Mouse (Mus musculus) thymus, adult 18-20 months (tissue): ENCODE measurements at regions not wholly inside any gene's neighbourhood (a gene's known extent, or its start where the extent isn't known, plus 50 kb on each side); places are given as distances from the start of the nearest gene placed in this dataset.

Experiments used
- DNase-seq, 2 experiments: peaks; one replicate each; pipeline ENCODE4 v3.0.0; 2022; ENCODE audit warnings: mixed read lengths in 2 of 2

DNA sequence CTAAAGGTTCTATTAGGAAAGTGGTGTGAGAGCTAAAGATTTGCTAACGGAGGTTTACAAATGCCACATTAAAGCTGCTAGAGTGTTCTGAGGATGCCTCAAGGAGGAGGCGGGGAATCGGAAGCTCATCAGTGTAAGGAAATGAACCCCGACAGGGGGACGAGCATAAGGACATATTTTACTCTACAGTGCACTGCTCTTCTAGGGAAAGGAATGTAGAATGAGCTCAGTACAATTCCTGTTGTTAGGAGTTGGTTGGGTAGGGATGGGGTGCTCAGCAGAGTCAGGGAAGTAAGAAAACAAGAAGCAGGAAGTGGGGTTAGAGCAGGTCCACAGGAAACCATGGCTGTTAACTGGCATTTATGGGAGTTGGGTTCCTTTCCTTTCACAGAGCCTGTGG lies 54.6 kb downstream of the Mex3b start:
- DNase-seq = no peak

DNA sequence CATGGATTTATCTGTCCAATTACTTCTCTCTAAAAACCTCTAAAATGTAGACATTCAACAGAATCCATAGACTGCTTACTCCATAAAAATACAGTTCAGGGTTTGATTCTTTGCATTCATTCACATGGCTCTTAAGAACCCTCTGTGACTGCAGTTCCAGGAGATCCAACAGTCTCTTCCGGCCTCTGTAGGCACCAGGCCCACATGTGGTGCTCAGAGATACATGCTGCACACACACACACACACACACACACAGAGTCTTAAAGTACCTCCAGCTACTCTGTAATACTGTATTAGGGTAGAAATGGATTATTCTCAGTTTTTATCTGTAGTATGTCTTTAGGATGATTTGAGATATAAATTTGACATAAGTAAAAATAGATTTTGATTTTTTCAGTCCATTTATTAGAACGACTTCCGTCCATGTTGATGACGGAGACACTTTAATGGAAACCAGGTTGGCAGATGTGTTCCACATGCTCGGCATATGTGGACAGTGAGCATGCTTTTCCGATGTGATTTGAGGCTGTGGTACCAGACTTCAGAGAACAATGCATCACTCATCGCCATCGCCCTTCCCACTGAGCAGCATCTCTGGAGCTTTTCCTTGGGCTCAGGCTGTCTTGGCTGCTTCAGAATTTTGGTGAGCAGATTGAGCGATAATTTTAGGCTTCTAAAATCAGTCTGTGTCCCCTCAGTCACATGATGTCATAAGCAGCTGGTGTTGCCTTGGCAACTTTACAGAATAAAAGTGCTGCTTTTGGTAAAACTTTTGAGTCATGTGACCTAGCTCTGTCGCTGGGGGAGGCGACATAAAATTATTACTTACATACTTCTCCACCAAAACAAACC lies 56.3 kb downstream of the Mex3b start:
- DNase-seq = no peak

DNA sequence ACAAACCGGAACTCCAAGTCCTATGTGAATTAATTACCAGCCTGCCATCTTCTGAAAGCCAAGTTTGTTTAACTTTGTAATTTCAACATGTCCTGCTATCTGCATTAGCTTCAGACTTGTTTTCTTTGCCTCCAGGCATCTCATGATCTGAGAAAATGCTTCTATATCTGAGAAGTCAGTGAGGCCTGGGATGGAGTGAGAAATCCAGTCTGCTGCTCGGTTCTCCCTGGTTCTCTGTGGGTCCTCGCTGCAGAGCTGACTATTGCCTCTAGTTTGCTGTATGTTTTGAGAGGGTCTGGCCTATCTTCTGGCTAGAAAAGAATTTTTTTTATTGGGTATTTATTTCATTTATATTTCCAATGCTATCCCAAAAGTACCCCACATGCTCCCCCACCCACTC lies 57.0 kb downstream of the Mex3b start:
- no peak for DNase-seq

DNA sequence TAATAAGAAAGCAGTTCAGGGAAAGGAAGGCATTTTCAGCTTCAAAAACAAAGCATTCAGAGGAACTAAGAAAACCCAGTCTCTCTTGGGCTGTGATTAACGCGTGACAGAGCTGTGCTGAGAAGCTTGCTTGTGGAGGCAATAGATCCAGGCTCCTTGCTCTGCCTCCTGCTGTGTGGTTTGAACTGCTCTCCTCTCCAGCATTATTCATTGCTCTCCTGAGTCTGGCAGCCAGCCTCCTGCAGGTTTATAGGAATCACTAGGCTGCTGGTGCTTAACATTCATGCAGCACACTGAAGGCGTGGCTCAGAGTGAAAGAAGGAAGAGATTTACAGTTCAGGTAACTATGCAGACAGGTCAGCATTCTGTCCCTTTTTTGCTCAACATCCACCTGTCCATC lies 71.2 kb downstream of the Mex3b start:
- no peak for DNase-seq

DNA sequence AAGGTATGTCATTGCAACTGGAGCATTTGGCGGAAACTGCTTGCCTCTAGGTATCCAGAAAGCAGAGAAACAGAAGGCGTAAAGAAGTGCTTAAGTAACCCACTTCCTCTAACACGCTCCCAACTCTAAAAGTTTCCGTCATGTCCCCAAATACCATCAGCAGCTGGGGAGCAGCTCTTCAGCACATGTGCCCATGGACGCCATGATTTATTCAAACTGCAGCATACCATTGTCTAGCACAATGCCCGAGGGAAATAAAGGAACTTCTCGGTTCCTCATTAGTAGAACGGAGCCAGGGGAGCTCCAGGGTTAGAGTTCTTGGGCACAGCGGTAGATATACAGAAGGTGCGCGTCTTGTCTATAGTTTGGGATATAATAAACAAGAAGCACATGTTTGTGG lies 72.4 kb downstream of the Mex3b start:
- DNase-seq = no peak

DNA sequence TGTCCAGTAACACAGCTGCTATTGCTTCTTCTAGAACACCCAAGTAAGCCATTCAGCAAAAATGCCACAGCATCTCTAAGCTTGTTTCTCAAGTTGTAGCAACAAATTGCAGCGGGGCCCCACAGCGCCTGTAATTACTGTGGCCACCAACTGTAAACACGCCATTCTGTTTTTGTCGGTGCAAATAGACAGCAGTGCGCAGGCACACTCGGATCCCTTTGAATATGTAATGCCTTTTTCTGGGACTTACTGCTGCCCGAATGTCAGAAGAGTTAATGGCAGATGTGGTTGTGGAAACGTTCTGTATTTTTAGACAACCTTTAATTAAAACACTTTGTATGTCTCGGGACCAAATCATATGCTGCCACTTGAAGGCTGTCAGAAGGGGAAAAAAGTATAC lies 76.2 kb downstream of the Mex3b start:
- no peak for DNase-seq

DNA sequence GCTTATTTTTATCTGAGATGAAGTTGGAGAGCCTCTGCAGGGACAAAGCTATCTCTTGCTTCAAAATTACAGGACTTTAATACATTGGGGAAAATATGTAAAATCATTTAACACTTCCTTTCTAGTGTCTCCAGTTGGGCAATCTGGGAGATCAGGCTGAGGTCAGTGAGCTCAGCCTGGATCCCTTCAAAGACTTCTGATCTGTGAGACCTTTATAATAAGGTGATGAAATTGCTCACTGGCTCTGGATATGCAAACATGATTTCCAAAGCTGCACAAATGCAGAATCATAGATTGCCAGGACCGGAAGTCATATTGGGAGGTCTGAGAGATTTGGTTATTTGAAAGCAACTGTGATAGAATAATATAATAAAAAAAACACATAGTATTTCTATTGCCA lies 76.7 kb downstream of the Mex3b start:
- DNase-seq = no peak

DNA sequence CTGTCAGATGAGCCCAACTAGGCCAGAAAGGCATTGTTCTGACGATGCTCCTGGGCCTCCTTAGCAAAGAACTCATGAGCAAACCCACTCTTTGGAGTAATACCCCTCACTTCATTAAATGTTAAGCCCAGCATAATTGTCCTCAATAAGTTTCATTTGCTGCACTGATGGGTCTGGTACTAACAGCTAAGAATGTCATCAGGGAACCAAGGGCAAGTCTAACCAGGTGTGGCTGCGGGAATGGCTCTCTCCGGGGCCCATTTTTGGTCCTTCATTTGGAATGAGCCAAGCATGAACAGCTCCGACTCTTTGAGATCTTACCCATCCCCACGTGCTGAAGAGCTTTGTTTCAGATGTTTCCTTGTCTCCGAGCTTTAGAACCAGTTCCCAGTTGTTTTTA lies 82.2 kb downstream of the Mex3b start:
- DNase-seq = no peak

DNA sequence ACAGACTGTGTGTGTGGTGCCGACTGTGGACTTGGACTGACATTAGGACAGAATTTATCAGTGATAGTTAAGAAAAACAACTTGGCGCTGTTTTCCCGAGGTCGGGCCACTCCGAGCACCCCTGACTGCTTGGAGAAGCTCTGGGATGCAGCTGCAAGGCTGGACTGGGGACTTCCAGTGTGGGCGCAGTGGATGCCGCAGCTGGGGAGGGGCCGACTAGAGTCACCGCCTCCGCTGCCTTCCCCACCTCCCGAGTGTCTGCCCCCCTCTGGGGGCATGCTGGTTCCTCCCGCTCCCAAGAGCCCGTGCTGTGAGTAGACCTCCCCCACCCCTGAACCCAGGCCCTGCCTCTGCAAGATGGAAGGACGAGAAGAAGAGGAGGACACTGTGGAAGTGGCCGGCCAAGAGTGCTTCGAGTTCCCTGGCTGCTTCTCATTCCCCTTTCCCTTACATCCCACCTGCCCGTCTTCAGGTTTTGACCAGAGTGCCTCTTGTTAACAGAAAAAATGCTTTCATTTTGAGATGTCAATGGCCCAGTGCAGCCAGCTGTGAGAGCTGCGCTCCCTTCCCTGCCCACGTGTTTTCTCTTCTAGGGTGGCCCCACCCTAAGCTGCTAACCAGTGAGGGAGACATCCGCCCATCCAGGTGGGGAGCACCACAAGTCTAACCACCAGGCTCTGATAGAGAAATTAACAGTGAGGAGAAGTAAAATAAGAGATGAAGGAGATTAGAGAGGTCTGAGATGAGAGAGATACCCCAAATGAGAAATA lies 90.3 kb downstream of the Mex3b start:
- DNase-seq = peak; percentile 9 to 31

DNA sequence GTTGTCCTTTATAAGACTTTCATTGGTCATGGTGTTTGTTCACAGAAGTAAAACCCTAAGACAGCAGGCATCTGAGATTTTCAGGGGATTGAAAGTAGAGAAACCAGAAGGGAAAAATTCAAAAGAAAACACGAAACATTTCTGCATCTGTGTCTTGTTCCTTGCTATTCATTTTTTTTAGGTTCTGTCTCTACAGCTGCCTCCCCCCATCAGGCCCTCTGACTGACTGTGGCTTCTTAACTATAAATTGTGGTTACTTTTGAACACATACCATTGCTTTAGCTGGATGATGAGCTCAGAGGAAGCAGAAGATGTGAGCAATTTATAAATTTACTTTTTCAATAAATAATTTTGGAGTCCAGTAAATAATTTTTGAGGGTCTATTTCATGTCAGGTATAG lies 103.5 kb downstream of the Mex3b start:
- no peak for DNase-seq

DNA sequence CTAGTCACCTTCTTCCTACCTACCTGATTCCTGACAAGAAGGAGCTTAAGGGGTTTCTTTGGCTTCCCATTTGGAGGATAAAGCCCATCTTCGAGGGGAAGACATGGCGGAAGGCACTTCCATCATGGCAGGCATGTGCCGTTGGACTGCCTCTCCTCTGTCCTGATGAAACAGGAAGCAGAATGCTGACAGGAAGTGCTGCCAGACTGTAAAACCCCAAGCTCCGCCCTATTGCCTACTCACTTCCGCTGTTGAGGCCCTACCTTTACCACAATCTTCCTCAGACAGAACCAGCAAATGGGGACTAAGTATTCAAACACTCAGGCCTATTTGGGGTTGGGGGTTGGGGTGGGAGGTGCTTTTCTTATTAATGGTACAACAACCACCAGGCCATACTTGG lies 104.1 kb downstream of the Mex3b start:
- DNase-seq = no peak

DNA sequence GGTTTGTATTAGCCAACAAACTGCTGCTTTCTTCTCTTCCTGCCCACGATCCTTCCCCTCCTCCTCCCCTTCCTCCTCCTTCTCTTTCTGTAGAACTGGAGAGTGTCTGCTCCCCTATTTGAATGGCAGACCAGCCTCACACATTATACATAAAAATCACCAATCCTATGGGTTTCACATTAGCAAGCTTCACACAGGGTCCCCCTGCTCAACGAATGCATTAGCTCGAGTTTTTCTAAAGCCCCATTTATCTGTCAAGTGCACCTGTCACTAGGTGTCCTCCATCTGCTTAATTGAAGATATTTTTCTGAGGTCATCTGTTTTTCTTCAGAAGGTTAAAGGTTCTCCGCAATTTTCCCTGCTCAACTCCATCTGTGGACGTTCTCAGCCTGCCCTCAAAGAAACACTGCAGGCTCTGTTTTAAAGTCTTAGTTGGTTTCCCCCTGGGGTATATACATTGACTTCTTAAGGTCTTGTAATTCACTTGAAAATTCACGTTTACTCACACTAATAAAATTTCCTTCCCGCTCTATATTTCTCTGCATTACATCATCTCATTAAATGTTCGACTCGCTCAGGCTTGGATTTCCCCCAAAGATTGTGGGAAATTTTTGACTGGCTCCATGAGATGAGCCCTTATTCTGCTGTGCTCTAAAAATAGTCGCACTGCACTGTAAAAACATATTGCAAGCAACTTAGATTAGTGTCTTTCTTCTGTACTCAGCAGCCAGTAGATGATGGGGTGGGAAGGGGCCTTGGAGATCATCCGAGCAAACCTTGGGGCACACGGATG lies 105.3 kb downstream of the Mex3b start:
- no peak for DNase-seq

DNA sequence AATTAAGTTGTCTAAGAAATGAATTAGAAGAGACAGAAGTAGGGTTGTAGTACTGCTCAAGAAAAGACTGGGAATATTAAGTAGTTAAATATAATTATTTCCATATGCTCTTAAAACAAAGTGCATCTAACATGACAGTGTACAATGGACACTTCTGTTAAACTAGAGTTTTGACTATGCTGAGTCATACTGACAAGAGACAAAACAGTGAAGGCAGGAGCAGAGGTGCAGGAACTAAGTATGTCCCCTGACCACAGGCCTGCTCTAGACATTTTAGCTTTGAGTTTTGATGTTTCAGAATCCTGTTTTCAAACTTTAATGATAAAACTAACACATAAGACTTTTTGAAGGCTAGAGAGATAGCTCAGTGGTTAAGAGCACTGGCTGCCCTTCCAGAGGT lies 123.6 kb downstream of the Mex3b start:
- no peak for DNase-seq

DNA sequence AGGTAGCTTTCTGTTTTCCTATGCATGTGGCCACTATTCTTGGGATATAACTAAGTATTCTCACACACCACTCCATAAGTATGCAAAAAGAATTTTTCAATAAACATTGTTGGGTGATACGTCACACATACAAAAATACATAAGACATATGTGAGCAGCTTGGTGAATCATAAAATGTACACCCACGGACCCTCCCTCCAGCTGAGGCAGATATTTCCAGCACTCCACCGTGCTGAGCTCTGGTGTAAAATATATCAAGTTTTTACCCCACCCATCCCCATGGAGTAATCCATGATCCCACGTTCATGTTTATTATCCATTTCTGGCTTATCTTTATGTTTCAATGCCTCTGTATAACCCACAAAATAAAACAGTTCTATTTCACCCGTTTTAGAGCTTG lies 126.0 kb downstream of the Mex3b start:
- DNase-seq = no peak

DNA sequence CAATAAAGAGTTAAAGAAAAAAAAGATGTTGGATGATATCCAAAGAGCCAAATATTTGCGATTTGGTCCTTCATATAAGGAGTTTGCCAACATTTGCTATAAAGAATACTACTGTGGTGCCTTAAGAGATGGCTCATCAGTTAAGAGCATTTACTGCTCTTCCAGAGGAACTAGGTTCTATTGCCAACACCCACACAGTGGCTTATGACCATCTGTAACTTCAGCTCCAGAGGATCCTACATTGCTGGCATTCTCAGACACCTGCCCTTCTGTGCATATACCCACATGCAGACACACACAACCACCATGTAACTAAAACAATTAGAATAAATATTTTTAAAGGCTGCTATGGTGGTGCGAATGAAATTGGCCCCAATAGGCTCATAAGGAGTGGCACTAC lies 131.7 kb downstream of the Mex3b start:
- DNase-seq = no peak

DNA sequence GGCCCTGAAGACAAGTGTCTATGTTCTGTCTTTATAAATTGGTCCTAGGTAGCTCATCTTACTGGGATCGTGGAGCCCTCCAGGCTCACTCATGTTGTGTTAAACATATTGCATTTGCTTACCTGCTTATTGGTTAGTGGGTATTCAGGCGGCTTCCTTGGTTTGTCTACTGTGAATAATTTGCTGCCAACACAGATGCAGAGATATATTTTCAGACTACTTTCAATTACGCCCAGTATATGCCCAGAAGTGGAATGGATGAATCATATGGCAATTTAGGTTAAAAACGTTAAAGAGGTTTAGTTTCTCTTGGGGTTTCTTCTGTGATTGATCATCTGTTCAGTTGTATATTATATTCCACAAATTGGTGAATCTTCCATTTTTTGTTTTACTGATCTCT lies 140.4 kb downstream of the Mex3b start:
- no peak for DNase-seq

DNA sequence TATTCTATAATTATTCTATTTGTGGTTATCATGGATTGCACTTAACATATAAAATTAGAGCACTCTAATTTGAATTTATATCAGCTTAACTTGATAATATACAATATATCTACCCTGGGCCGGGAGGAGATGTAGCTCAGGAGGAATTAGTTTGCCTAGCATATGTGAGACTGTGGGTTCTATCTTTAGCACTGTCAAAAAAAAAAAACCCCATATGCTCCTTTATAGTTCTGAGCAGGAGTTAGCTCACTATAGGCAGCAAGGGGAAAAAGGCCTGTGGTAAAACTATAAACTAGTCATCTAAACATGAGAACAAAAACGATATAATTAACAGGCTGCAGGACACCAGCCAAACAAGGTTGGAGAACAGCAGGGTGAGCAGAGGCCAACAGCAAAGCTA lies 145.0 kb downstream of the Mex3b start:
- no peak for DNase-seq

DNA sequence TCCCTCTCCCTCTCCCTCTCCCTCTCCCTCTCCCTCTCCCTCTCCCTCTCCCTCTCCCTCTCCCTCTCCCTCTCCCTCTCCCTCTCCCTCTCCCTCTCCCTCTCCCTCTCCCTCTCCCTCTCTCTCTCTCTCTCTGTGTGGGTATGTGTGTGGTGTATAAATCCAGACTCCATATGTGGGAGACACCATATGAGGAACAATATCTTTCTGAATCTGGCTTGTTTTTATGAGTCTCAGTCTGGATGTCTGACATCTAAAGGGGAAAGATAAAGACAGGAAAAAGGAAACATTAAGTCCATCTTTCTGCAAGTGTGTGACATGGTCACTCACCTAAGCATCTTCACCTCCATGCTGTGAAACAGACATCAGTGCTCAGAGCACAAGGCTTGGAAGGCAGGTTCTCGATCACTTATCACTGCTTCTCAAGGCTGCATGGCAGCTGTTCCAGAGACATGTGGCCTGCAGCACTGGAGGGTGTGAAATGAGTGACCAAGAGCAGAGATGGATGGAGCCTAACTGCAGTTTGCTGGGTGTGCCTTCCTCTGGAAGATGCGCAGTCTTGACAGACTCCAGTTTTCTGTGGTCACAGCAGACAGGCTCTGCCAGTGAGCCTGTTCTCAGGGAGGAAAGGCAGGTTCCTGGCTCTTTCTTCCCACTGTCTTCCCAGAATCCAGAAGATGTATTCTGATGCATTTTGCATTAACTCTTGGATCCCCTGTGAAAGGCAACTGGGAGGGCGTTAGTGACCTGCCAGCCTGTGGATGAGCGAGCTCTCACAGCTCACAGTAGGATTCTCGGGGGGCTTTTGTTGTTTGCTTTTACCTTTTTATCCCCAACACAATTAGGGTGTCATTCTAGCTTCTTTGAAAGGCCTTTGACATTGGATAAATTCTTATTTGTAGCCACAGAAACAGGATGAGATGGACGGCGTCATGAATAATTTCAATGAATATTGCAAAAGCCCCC lies 147.9 kb downstream of the Mex3b start:
- DNase-seq = no peak

DNA sequence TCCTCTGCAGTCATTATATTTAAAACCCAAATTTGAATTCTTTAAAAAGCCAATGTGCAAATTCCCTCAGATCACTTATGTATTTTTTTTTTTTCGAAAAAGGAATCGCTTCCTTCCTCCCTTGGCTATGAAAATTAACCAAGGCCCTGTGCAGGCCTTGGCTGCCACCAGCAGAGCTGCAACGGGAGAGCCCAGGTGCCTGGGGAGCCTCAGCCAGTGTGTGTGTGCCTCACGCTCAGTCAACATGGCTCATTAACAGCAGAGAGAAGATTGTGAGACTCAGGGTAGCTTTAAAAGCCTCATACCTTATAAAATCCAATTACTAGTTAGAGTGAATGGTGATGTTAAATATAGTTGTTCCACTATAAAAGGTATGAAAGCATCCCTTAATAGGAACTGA lies 148.6 kb downstream of the Mex3b start:
- no peak for DNase-seq

DNA sequence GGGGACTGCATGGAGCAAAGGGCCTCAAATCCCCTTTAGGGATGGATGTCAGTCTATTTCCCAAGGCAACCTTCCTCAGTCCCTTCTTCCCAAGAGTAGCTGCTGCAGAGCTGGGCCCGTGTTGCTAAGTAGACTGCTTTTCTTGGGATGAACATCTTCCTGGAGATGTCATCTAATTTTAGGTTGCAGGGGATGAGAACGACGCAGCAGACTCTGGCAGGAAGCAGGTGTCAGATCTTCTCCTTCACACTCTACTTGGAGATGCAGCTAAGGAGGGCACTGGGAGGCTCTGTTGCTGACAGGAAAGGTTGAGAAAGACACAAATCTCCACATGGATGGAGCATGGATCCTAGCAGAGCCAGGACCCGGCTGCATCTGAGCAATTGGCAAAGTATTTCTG lies 149.4 kb downstream of the Mex3b start:
- no peak for DNase-seq

DNA sequence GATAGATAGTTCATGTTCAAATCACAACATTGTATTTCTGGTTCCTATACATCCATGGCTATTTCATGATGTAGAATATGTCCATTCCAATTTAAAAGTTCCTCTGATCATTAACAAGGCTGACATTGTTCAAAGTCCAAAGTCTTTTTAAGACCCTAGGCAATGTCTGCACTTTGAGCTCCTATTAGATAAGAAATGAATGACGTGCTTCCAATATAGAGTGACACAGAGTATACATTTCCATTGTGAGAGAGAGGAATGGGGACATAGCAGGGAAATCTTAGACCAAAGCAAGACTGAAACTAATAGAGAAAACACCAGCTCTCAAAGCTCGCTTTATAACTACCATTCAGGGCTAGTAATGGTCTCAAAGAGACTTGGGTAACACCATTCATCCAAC lies 153.5 kb downstream of the Mex3b start:
- DNase-seq = no peak

DNA sequence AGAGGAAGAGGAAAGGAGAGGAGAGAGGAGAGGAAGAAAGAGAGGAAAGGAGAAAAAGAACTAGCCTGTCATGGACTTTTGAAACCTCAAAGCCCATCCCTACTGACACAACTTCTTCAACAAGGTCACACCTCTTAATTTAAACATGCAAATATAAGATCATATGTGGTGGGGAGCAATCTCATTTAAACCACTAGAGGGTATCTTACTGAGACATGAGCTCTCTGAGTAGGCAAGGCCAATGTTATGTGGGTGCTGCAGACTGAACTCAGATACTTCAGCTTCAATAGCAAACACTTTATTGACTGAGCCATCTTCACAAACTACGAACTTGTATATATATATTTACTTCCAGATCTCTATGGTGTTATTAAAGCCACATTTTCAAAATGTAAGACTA lies 156.9 kb downstream of the Mex3b start:
- DNase-seq = no peak
